Comparison of ENCODE assay signal across 16 mouse cellular contexts in genomic region chr14:30133684-30134083, GRCm38 (mm10).
DNase-seq lines count a peak whose midpoint lies in the region; ATAC-seq and TF ChIP-seq lines count a peak whose summit lies in the region.
"Had no signal": no experiment of that assay in that cellular context is flagged by ENCODE, and none has a peak within 500 bp of the region (broad histone marks: within the 10 kb centered on the region; RNA-seq: fewer than 3 reads in every experiment).

No protein-coding gene starts in this region.

- peak; percentile 45; the same call in 1 of the 2 replicates for TF ChIP-seq CTCF in lung, postnatal 0 days (IDR thresholded peaks at IDR 0.05)
- TF ChIP-seq CTCF in MEL (IDR thresholded peaks at IDR 0.05 in 2 of 3, conservative IDR thresholded peaks at IDR 0.05 in 1 of 3; ENCODE audit: control insufficient read depth in 1 of 3, insufficient read depth in 1 of 3, low read depth in 2 of 3, low read length in 3 of 3, poor library complexity in 1 of 3, severe bottlenecking in 1 of 3) = peak in 1 of 3 experiments; percentile 48; a peak in 3 of 6 replicates

- no peaks in the 10 kb centered on the region for H3K36me3 ChIP-seq in lung, postnatal 0 days (ENCODE audit: insufficient read depth, low read length)
- H3K36me3 ChIP-seq in MEL (ENCODE audit: control insufficient read depth in 1 of 2, insufficient read depth in 2 of 2, low read length in 2 of 2) = no peaks in the 10 kb centered on the region; a peak in 1 of 4 replicates
- no peaks in the 10 kb centered on the region for H3K36me3 ChIP-seq in forebrain, embryonic 11.5 days (ENCODE audit: control insufficient read depth, insufficient read depth, low read length)
- H3K36me3 ChIP-seq: neural tube, embryonic 13.5 days; stomach, embryonic 15.5 days had no signal

- no peak for ATAC-seq in lung, postnatal 0 days
- peak; percentile 27; the same call in 1 of the 2 replicates for ATAC-seq in megakaryocyte progenitor cell, adult 5-6 weeks (replicated peaks; ENCODE audit: poor library complexity)
- no peak for ATAC-seq in forebrain, embryonic 11.5 days (replicated peaks; ENCODE audit: low FRiP score)

- peak; percentile 14 for TF ChIP-seq RAD21 in MEL (IDR thresholded peaks at IDR 0.05; ENCODE audit: low read depth, low read length)

- no peaks in the 10 kb centered on the region for H3K27me3 ChIP-seq in lung, postnatal 0 days (replicated peaks; ENCODE audit: insufficient read depth, low read length)
- no peaks in the 10 kb centered on the region; a peak in 1 of 4 replicates for H3K27me3 ChIP-seq in MEL (ENCODE audit: control insufficient read depth in 1 of 2, insufficient read depth in 2 of 2, low read length in 2 of 2)
- H3K27me3 ChIP-seq in forebrain, embryonic 11.5 days (ENCODE audit: control insufficient read depth, insufficient read depth, low read length) = no peaks in the 10 kb centered on the region
- H3K27me3 ChIP-seq: neural tube, embryonic 13.5 days; stomach, embryonic 15.5 days had no signal

- no peaks in the 10 kb centered on the region for H3K4me1 ChIP-seq in lung, postnatal 0 days (ENCODE audit: insufficient read depth, low read depth, low read length)
- peaks cover 0 to 4% of the 10 kb centered on the region in 2 experiments; a peak in 1 of 4 replicates for H3K4me1 ChIP-seq in MEL (ENCODE audit: control insufficient read depth in 1 of 2, insufficient read depth in 2 of 2, low read length in 2 of 2)
- H3K4me1 ChIP-seq in forebrain, embryonic 11.5 days (replicated peaks; ENCODE audit: control insufficient read depth, insufficient read depth, low read length) = no peaks in the 10 kb centered on the region

- TF ChIP-seq EP300 in lung, postnatal 0 days (IDR thresholded peaks at IDR 0.05) = no peak
- no peak for TF ChIP-seq EP300 in MEL (IDR thresholded peaks at IDR 0.05; ENCODE audit: low read depth in 1 of 2, low read length in 2 of 2)

- WGBS in lung, postnatal 0 days = 39% methylated on average over 3 of the region's 3 CpGs
- WGBS in forebrain, embryonic 11.5 days = 44% methylated on average over 3 of the region's 3 CpGs

- TF ChIP-seq POLR2A in MEL (IDR thresholded peaks at IDR 0.05; ENCODE audit: control insufficient read depth in 1 of 2, insufficient read depth in 1 of 2, low read depth in 1 of 2, low read length in 2 of 2, poor library complexity in 1 of 2) = no peak

- H3K9me3 ChIP-seq in lung, postnatal 0 days (ENCODE audit: low read length) = no peaks in the 10 kb centered on the region
- H3K9me3 ChIP-seq in MEL (replicated peaks; ENCODE audit: insufficient read depth, low read length) = no peaks in the 10 kb centered on the region
- no peaks in the 10 kb centered on the region for H3K9me3 ChIP-seq in forebrain, embryonic 11.5 days (ENCODE audit: control insufficient read depth, low read length)
- H3K9me3 ChIP-seq: neural tube, embryonic 13.5 days; stomach, embryonic 15.5 days had no signal

- no peak overlapping the region for H3K9ac ChIP-seq in lung, postnatal 0 days (replicated peaks; ENCODE audit: low read depth)
- no peak overlapping the region for H3K9ac ChIP-seq in MEL (ENCODE audit: control insufficient read depth, low read depth, low read length, poor library complexity, severe bottlenecking)
- no peak overlapping the region for H3K9ac ChIP-seq in forebrain, embryonic 11.5 days (ENCODE audit: low read length)
- H3K9ac ChIP-seq: neural tube, embryonic 13.5 days; stomach, embryonic 15.5 days had no signal

- H3K4me3 ChIP-seq in lung, postnatal 0 days (ENCODE audit: low read depth, low read length) = no peak overlapping the region
- no peak overlapping the region for H3K4me3 ChIP-seq in MEL (ENCODE audit: control insufficient read depth in 1 of 2, insufficient read depth in 1 of 2, low read depth in 2 of 2, low read length in 2 of 2)
- H3K4me3 ChIP-seq in forebrain, embryonic 11.5 days (ENCODE audit: low read depth, low read length) = no peak overlapping the region
- H3K4me3 ChIP-seq: neural tube, embryonic 13.5 days; stomach, embryonic 15.5 days had no signal

- H3K79me2 ChIP-seq in MEL (ENCODE audit: control insufficient read depth, insufficient read depth, low read length, poor library complexity) = no peaks in the 10 kb centered on the region

- peak; percentile 14 for DNase-seq in embryo, embryonic 11 days
- no peak for DNase-seq in embryo, embryonic 10.5 days (ENCODE audit: low spot score)
- DNase-seq in lung, postnatal 0 days (ENCODE audit: low spot score) = no peak
- DNase-seq in lung, postnatal 25 days (ENCODE audit: low spot score) = no peak
- peak; percentile 16 for DNase-seq in MEL (ENCODE audit: low read depth, low spot score)
- DNase-seq in layer of hippocampus, adult 11-12 months (ENCODE audit: low spot score) = no peak
- no peak for DNase-seq in forebrain, embryonic 11.5 days (ENCODE audit: low spot score)
- DNase-seq: B cell, adult 2 months; cerebellum, adult 9-10 months; heart, adult 18-20 months; kidney, adult 11 months; left cerebral cortex, postnatal 4 days; lung, adult 18-20 months had no signal

- H3K4me2 ChIP-seq in lung, postnatal 0 days (replicated peaks; ENCODE audit: low read depth, low read length) = no peak overlapping the region
- H3K4me2 ChIP-seq in forebrain, embryonic 11.5 days (ENCODE audit: low read depth, low read length, severe bottlenecking) = no peak overlapping the region
- H3K4me2 ChIP-seq: neural tube, embryonic 13.5 days; stomach, embryonic 15.5 days had no signal

- no peak overlapping the region for H3K27ac ChIP-seq in lung, postnatal 0 days (ENCODE audit: low read length)
- no peak overlapping the region for H3K27ac ChIP-seq in MEL (ENCODE audit: control insufficient read depth, low read depth, low read length)
- H3K27ac ChIP-seq in forebrain, embryonic 11.5 days (ENCODE audit: low read depth, low read length) = no peak overlapping the region
- H3K27ac ChIP-seq: neural tube, embryonic 13.5 days; stomach, embryonic 15.5 days had no signal

TF ChIP-seq in MEL, 35 proteins besides CTCF, POLR2A, EP300 and RAD21:
- TF ChIP-seq GABPA (IDR thresholded peaks at IDR 0.05; ENCODE audit: low read depth, low read length) (no peak), SMC3 (IDR thresholded peaks at IDR 0.05; ENCODE audit: low read depth, low read length) (peak; percentile 37)

Comparison
In these comparisons a context has a peak if more than half of its experiments do, and no peak if none do; other contexts are left out.
1. DNase-seq: peak in embryo, embryonic 11 days (single experiment) and MEL (single experiment); none in embryo, embryonic 10.5 days (single experiment), lung, postnatal 0 days (single experiment), lung, postnatal 25 days (single experiment), layer of hippocampus, adult 11-12 months (single experiment) and forebrain, embryonic 11.5 days (single experiment).